Mouse (Mus musculus) midbrain, embryonic 11.5 days (tissue): ENCODE data around the gene Pbld2. TPM values are rescaled to one million over a fixed set of nuclear protein-coding genes. Genes with fewer than 3 reads are reported as not detected.

Source experiments
- ATAC-seq: fragments of 200-750 bp; cut with Nextera tagmentation; 2 replicates; pipeline ENCODE4 v1.8.0; 2017; ENCODE audit warnings: moderate TSS enrichment, moderate library complexity; ENCODE audit not compliant: low FRiP score
- DNase-seq: peaks from one replicate; pipeline ENCODE4 v3.0.0; 2015; ENCODE audit warnings: low spot score; ENCODE audit errors: missing footprints
- H3K27ac ChIP-seq: fragments of 300-500 bp; sonication (generic); 2 replicates; pipeline ENCODE4 v1.5.1; 2014; ENCODE audit warnings: low read depth, low read length
- H3K27me3 ChIP-seq: fragments of 300-500 bp; sonication (generic); 2 replicates; pipeline ENCODE4 v1.6.1; 2014; ENCODE audit warnings: mild to moderate bottlenecking, low read length, moderate library complexity, mixed read lengths; ENCODE audit not compliant: control insufficient read depth, insufficient read depth
- H3K36me3 ChIP-seq: fragments of 300-500 bp; sonication (generic); 2 replicates; pipeline ENCODE4 v1.6.1; 2014; ENCODE audit warnings: mild to moderate bottlenecking, low read length, moderate library complexity, mixed read lengths; ENCODE audit not compliant: control insufficient read depth, insufficient read depth
- H3K4me1 ChIP-seq: fragments of 300-500 bp; sonication (generic); 2 replicates; pipeline ENCODE4 v1.6.1; 2014; ENCODE audit warnings: low read length; ENCODE audit not compliant: control insufficient read depth, insufficient read depth
- H3K4me2 ChIP-seq: fragments of 300-500 bp; sonication (generic); 2 replicates; pipeline ENCODE4 v1.6.1; 2014; ENCODE audit warnings: mild to moderate bottlenecking, moderate library complexity
- H3K4me3 ChIP-seq: fragments of 300-500 bp; sonication (generic); 2 replicates; pipeline ENCODE4 v1.5.1; 2014; ENCODE audit warnings: low read depth, low read length
- H3K9ac ChIP-seq: fragments of 300-500 bp; sonication (generic); 2 replicates; pipeline ENCODE4 v1.6.1; 2014; ENCODE audit warnings: low read length
- H3K9me3 ChIP-seq: fragments of 300-500 bp; sonication (generic); 2 replicates; pipeline ENCODE4 v1.6.1; 2016; ENCODE audit warnings: low read length; ENCODE audit not compliant: control insufficient read depth
- WGBS: fragments of 180-500 bp; shearing (Covaris S2); extraction: QIAGEN DNeasy Blood & Tissue Kit; methylation state at CpG from one replicate; pipeline ENCODE4 v1.1.7; 2014; 5-methylcytosine and 5-hydroxymethylcytosine counted together
- polyA plus RNA-seq: library from polyadenylated mRNA; unstranded; fragments of >200 nt; fragmentation: Nextera tagmentation; extraction: Ambion mirVana; gene quantifications from 2 replicates; pipeline ENCODE4 v1.2.1, GENCODE M21; 2014

Pbld2 gene
- polyA plus RNA-seq, 1 experiment from 2014 or later: 1.7 TPM

DNA sequence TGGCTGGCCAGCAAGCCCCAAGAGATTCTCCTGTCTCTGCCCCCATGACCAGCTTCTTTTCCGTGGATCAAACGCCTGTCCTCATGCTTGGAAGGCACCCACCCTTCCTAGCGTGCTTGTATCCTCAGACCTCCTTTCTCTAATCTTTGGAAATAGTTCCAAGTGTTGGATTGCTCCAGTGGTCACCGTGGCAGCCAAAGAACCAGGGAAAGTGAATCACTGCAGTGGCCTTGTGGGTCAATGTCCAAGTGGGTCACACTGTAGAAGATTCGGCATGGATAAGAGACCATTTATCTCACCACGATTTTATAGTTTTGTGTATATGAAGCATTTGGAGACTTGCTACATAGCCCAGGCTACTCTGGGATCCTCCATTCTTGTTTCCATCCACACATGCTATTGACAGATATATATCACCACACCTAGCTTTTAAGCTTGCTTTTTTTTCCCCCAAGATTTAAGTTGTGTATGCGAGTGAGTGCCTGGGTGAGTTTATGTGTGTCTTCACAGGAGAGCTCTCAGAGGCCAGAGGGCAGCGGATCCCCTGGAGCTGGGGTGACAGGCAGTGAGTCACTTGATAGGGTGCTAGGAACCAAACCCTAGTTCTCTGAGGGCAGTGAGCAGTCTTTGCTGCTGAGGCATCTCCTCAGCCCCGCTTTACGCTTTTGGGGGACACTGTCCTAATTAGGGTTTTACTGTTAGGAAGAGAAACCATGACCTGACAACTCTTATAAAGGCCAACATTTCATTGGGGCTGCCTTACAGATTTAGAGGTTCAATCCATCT, 3.5 kb downstream of the Pbld2 start:
- Histone ChIP-seq H3K27ac (peak overlapping the region; percentile 100), H3K4me2 (no peak overlapping the region; the same call in 1 of the 2 replicates), H3K27me3 (no peaks in the 10 kb centered on the region), H3K4me1 (peaks cover 24% of the 10 kb centered on the region), H3K36me3 (no peaks in the 10 kb centered on the region), H3K4me3 (no peak overlapping the region), H3K9ac (no peak overlapping the region), H3K9me3 (no peaks in the 10 kb centered on the region)
- ATAC-seq (no peak), DNase-seq (peak; percentile 61)
- WGBS: 83% methylated on average over 10 of the region's 10 CpGs

DNA sequence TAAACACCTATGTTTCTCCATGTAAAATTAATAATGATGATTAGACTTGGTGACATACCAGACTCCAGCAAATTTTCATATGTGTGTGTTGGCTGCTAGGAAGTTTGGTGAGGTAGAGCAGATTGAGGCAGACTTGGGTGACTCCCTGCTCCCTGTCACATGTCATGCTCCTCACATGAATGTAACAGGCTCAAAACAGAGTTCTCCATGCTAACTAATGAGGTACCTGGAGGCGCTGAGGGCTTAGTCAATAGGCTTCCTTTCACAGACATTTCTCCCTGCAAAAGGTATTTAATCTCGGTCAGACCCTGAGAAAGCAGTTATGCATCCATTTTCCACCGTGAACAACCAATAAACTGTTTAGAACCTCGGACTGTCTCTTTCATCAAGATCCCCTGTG, 4.3 kb downstream of the Pbld2 start:
- H3K27ac ChIP-seq: no peak overlapping the region
- WGBS: 60% methylated on average over 4 of the region's 4 CpGs
- no peak overlapping the region for H3K4me2 ChIP-seq
- H3K9me3 ChIP-seq: no peaks in the 10 kb centered on the region
- H3K4me1 ChIP-seq: peaks cover 24% of the 10 kb centered on the region
- no peak overlapping the region for H3K9ac ChIP-seq
- no peaks in the 10 kb centered on the region for H3K27me3 ChIP-seq
- no peak overlapping the region for H3K4me3 ChIP-seq
- DNase-seq: peak; percentile 81
- no peaks in the 10 kb centered on the region for H3K36me3 ChIP-seq
- no peak for ATAC-seq

GRCm38 (mm10) chr10:63032267-63032666, 8.2 kb downstream of the Pbld2 start:
- H3K4me3 ChIP-seq: no peak overlapping the region
- no peak overlapping the region for H3K27ac ChIP-seq
- 81% methylated on average over 3 of the region's 3 CpGs for WGBS
- no peaks in the 10 kb centered on the region for H3K36me3 ChIP-seq
- H3K4me2 ChIP-seq: no peak overlapping the region
- DNase-seq (peak; percentile 14), ATAC-seq (no peak)
- no peaks in the 10 kb centered on the region for H3K9me3 ChIP-seq
- H3K4me1 ChIP-seq: peaks cover 4% of the 10 kb centered on the region
- H3K9ac ChIP-seq: no peak overlapping the region
- no peaks in the 10 kb centered on the region for H3K27me3 ChIP-seq

DNA sequence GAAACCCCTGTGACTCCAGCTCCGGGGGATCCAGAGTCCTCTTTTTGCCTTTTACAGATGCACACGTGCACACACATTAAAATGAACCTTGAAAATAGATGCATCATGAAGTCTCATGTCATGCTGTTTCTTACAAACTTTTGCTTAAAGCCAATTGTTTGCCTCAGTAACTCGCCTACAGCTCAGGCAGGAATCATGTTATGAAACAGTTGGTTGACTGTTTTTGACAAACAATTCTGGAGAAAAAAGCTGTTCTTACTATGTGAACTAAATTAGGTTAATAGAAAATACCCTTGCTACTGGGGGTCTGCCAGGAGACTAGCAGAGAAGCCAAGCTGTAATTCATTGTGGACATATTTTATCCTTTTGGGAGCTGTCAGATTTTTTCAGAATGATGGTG, 8.8 kb downstream of the Pbld2 start:
- ATAC-seq (no peak), DNase-seq (no peak)
- no peak overlapping the region for H3K27ac ChIP-seq
- 84% methylated on average over 3 of the region's 3 CpGs for WGBS
- peaks cover 3% of the 10 kb centered on the region; the same call in 1 of the 2 replicates for H3K4me1 ChIP-seq
- no peak overlapping the region for H3K9ac ChIP-seq
- H3K36me3 ChIP-seq: no peaks in the 10 kb centered on the region
- no peaks in the 10 kb centered on the region for H3K9me3 ChIP-seq
- H3K4me3 ChIP-seq: no peak overlapping the region
- H3K4me2 ChIP-seq: no peak overlapping the region
- no peaks in the 10 kb centered on the region for H3K27me3 ChIP-seq

DNA sequence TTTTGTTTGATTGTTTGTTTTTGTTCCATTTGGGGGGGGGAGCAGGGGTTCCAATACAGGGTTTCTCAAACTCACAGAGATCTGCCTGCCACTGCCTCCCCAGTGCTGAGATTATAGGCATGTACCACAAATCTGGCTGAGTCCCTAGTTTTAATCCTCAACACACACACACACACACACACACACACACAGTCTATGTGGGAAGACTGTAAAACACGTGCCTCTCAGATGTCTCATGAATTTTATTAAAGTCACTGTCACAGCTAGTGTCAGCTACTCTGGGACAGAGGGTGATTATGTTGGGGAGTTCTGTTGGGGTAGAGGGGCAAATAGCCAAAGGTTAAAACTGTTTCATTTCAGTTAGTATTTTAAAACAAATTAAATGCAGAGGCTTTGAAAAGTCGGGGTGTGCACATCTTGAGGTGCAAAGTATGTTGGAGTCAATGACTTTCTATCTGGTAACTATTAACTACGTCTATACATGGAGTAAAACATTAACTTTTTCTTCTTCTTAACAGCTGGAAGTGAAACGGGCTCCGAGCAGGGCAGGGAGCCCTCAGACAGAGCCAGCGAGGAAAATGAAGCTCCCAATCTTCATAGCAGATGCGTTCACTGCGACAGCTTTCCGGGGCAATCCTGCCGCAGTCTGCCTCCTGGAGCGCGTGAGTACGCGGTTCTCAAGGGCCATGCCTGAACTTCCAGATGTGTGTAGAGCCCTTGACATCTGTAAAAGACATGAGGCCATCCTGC, 14.6 kb downstream of the Pbld2 start:
- Histone ChIP-seq H3K4me2 (no peak overlapping the region), H3K4me1 (no peaks in the 10 kb centered on the region), H3K36me3 (no peaks in the 10 kb centered on the region), H3K4me3 (no peak overlapping the region), H3K9ac (no peak overlapping the region), H3K27ac (no peak overlapping the region), H3K9me3 (no peaks in the 10 kb centered on the region), H3K27me3 (no peaks in the 10 kb centered on the region)
- ATAC-seq (no peak), DNase-seq (peak; percentile 10)
- 82% methylated on average over 14 of the region's 14 CpGs for WGBS

DNA sequence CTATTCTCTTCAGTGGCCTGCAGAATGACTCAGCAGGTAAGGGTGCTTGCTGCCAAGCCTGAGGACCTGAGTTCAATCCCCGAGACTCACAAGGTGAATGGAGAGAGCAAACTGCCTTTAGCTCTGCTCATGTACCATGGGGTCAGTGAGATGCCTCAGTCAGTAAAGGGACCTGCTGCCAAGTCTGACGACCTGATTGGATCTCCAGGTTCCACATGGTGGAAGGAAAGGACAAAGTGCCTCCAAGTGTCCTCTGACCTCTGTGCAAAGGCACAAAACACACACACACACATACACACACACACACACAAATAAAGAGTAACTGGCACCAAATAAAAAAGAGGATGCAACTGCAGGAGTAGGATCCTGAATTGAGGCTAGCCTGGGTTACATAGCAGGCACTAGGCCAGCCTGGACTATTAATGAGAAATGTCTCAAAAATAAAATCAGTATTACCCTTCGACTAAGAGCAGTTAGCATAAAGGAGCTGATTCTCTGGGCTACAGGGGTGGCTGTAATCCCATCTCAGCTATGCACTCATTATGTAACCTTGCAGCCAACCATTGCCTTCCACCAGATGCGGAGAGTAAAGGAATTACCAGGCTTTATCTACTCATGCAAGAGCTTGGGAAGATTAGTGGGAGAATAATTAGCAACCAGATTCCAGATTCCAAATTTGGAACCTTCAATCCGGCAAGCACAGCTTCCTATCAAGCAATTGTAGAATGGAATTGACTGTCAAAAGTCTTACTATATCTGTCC, 15.9 kb downstream of the Pbld2 start:
- H3K36me3 ChIP-seq: no peaks in the 10 kb centered on the region
- H3K4me2 ChIP-seq: no peak overlapping the region
- ATAC-seq (no peak), DNase-seq (peak; percentile 35)
- H3K4me1 ChIP-seq: no peaks in the 10 kb centered on the region
- H3K27ac ChIP-seq: no peak overlapping the region
- WGBS: 66% methylated on average over 5 of the region's 5 CpGs
- no peak overlapping the region for H3K9ac ChIP-seq
- no peaks in the 10 kb centered on the region for H3K9me3 ChIP-seq
- H3K4me3 ChIP-seq: no peak overlapping the region
- H3K27me3 ChIP-seq: no peaks in the 10 kb centered on the region

- WGBS: 73% methylated on average over 3 of the region's 3 CpGs
- Histone ChIP-seq H3K27ac (no peak overlapping the region), H3K4me2 (no peak overlapping the region), H3K27me3 (no peaks in the 10 kb centered on the region), H3K4me1 (no peaks in the 10 kb centered on the region), H3K4me3 (no peak overlapping the region), H3K9ac (no peak overlapping the region), H3K36me3 (no peaks in the 10 kb centered on the region), H3K9me3 (no peaks in the 10 kb centered on the region)
- no peak for DNase-seq
- ATAC-seq: no peak
Measured at GRCm38 (mm10) chr10:63043154-63043553, 19.0 kb downstream of the Pbld2 start.

GRCm38 (mm10) chr10:63047751-63048150, 23.6 kb downstream of the Pbld2 start:
- H3K36me3 ChIP-seq: no peaks in the 10 kb centered on the region
- H3K9ac ChIP-seq: no peak overlapping the region
- no peak overlapping the region for H3K4me2 ChIP-seq
- H3K27ac ChIP-seq: no peak overlapping the region
- no peaks in the 10 kb centered on the region for H3K27me3 ChIP-seq
- DNase-seq (no peak), ATAC-seq (no peak)
- whole genome bisulfite sequencing: 91% methylated on average over 8 of the region's 8 CpGs
- no peaks in the 10 kb centered on the region for H3K9me3 ChIP-seq
- no peak overlapping the region for H3K4me3 ChIP-seq
- H3K4me1 ChIP-seq: no peaks in the 10 kb centered on the region

GRCm38 (mm10) chr10:63049106-63049505, 25.0 kb downstream of the Pbld2 start:
- H3K27ac ChIP-seq: no peak overlapping the region
- ATAC-seq (no peak), DNase-seq (no peak)
- H3K27me3 ChIP-seq: no peaks in the 10 kb centered on the region
- H3K4me1 ChIP-seq: no peaks in the 10 kb centered on the region
- no peak overlapping the region for H3K9ac ChIP-seq
- no peaks in the 10 kb centered on the region for H3K36me3 ChIP-seq
- no peaks in the 10 kb centered on the region for H3K9me3 ChIP-seq
- no peak overlapping the region for H3K4me2 ChIP-seq
- H3K4me3 ChIP-seq: no peak overlapping the region
- 72% methylated on average over 1 of the region's 2 CpGs for WGBS
